Mouse (Mus musculus) hindbrain, embryonic 13.5 days (tissue): ENCODE results near the gene Gm48552. TPM values are rescaled to one million over a fixed set of nuclear protein-coding genes. Genes with fewer than 3 reads are reported as not detected.

Experiments used
- ATAC-seq: fragments of 200-750 bp; cut with Nextera tagmentation; 2 replicates; pipeline ENCODE4 v1.8.0; 2017; ENCODE audit warnings: moderate TSS enrichment; ENCODE audit not compliant: low FRiP score
- H3K27ac ChIP-seq: fragments of 300-500 bp; sonication (generic); 2 replicates; pipeline ENCODE4 v1.5.1; 2015; ENCODE audit warnings: inconsistent platforms, mild to moderate bottlenecking, moderate library complexity
- H3K27me3 ChIP-seq: fragments of 300-500 bp; sonication (generic); 2 replicates; pipeline ENCODE4 v1.6.1; 2015; ENCODE audit warnings: mild to moderate bottlenecking, inconsistent platforms
- H3K36me3 ChIP-seq: fragments of 300-500 bp; sonication (generic); 2 replicates; pipeline ENCODE4 v1.6.1; 2015; ENCODE audit warnings: mild to moderate bottlenecking, inconsistent platforms
- H3K4me1 ChIP-seq: fragments of 300-500 bp; sonication (generic); replicated peaks from 2 replicates; pipeline ENCODE4 v1.6.1; 2015; ENCODE audit warnings: inconsistent platforms
- H3K4me2 ChIP-seq: fragments of 300-500 bp; sonication (generic); 2 replicates; pipeline ENCODE4 v1.6.1; 2015; ENCODE audit warnings: inconsistent platforms, mild to moderate bottlenecking, moderate library complexity
- H3K4me3 ChIP-seq: fragments of 300-500 bp; sonication (generic); 2 replicates; pipeline ENCODE4 v1.5.1; 2015; ENCODE audit warnings: mild to moderate bottlenecking, inconsistent platforms
- H3K9ac ChIP-seq: fragments of 300-500 bp; sonication (generic); 2 replicates; pipeline ENCODE4 v1.6.1; 2015; ENCODE audit warnings: mild to moderate bottlenecking, inconsistent platforms
- H3K9me3 ChIP-seq: fragments of 300-500 bp; sonication (generic); 2 replicates; pipeline ENCODE4 v1.6.1; 2016; ENCODE audit warnings: inconsistent platforms
- WGBS: fragments of 180-500 bp; shearing (Covaris S2); methylation state at CpG from one replicate; pipeline ENCODE4 v1.1.7; 2015; 5-methylcytosine and 5-hydroxymethylcytosine counted together
- polyA plus RNA-seq: library from polyadenylated mRNA; unstranded; fragments of >200 nt; fragmentation: Nextera tagmentation; extraction: Ambion mirVana; gene quantifications from 2 replicates; pipeline ENCODE4 v1.2.1, GENCODE M21; 2015

Gene Gm48552
- polyA plus RNA-seq = 2.0 and 2.3 TPM in 2 replicates

DNA sequence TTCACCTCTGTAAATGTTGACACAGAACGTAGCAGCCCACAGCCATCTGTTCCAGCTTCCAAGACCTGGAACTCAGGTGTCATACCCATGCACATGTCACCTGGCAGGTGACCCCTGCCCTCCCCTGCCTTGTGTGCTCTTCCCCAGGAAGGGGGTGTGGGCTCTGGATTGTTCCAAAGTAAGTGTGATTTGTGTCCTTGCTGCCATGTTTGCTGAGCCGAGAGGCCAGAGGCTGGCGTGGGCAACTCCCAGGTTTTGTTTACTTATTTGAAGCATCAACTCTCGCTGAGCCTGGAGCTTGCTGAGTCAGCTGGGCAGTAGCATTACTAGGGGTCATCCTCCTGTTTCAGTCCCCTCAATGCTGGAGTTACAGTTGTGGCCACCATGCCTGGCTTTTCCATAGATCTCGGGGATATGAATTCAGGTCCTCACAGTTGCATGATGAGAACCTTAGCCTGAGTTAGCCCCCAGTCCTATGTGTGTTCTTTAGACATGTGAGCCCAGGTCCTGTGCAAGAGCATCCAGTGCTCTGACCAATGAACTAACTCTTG lies at the start of gene Gm48552:
Gene Gm48552, plus strand, starts transcription at position 501 of the 551 bp plus-strand sequence.
- no peaks in the 10 kb centered on the region for H3K9me3 ChIP-seq
- WGBS = 83% methylated on average over 5 of the region's 5 CpGs
- peaks cover 41% of the 10 kb centered on the region for H3K36me3 ChIP-seq
- H3K9ac ChIP-seq = peak within 1 kb of the TSS; percentile 55; the same call in 1 of the 2 replicates
- 0 out of 2 replicates have a peak, but pooled peaks cover 2% of the 10 kb centered on the region for H3K27me3 ChIP-seq
- no peak for ATAC-seq
- H3K4me3 ChIP-seq = no peak within 1 kb of the TSS
- no peak within 1 kb of the TSS for H3K4me2 ChIP-seq
- 0 out of 2 replicates have a peak within 1 kb of the TSS, but pooled peaks have one; percentile 52 for H3K27ac ChIP-seq
- H3K4me1 ChIP-seq = peaks cover 38% of the 10 kb centered on the region

DNA sequence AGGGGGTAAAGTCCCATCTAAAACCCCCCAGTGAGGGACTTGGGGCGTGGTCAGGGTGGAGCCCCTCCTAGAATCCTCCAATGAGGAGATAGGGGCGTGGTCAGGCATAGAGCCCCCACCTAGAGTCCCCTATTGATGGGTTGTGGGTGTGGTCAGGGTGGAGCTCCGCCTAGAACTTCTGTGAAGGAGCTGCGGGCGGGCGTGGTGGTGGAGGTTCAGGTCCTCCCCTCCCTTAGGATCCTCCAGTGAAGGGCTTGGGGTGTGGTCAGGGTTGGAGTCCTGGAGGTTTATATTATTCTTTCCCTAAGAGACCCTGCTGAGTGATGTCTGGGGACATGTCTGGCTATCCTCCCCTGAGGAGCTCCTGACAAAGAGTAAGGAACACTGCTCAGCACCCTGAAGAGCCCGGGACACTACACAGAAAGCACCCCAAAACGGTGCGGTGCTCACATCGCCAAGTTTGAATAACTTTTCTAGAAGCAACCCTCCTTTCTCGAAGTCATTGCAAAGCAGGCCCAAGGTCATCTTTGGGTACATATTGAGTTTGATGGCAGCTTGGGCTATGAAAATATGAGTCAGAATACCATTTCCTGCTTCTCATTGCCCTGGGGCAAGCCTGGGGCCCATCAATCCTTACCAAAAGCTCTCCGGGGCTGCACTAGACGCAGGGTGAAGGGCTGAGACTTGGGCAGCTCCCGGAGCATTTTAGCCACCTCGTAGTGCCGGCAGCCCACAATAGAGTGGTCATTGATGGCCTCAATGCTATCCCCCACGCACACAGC lies 48.1 kb upstream of the Gm48552 start:
- H3K4me3 ChIP-seq = no peak overlapping the region
- no peak overlapping the region for H3K27ac ChIP-seq
- H3K9me3 ChIP-seq = no peaks in the 10 kb centered on the region
- no peak overlapping the region for H3K4me2 ChIP-seq
- peaks cover 79% of the 10 kb centered on the region for H3K27me3 ChIP-seq
- H3K36me3 ChIP-seq = no peaks in the 10 kb centered on the region
- H3K4me1 ChIP-seq = peaks cover 8% of the 10 kb centered on the region
- no peak for ATAC-seq
- 34% methylated on average over 17 of the region's 17 CpGs for WGBS
- H3K9ac ChIP-seq = no peak overlapping the region

DNA sequence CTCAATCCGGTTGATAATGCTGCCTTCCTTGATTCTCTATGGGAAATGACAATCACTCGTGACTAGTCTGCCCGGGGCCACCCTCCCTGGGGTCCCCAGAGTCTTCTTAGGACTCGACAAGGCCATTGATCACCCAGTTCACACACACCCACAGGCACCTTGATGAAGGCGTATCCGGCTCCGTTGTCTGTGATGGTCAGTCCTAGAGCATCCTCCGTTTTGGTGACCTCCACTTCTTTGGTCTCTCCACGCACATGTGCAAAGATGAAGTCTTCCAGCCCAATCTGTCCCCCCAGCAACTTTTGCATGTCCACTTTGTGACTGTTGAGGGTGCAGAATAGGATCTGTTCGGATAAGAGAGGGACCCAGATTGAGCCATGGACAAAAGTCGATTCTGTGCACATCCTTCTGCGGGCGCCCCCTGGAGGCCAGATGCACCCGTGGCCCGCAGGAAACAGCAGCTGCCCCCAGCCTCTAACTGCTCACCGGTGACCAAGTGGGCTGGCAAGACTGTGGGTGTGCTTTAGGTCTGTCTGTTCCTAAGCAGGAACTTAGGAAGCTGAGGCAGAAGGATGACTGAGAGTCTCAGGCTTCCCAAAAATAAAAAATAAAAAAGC lies 47.4 kb upstream of the Gm48552 start:
- Histone ChIP-seq H3K4me3 (no peak overlapping the region), H3K27me3 (peaks cover 86% of the 10 kb centered on the region), H3K9ac (no peak overlapping the region), H3K27ac (no peak overlapping the region), H3K4me1 (peaks cover 10% of the 10 kb centered on the region), H3K36me3 (no peaks in the 10 kb centered on the region), H3K4me2 (no peak overlapping the region), H3K9me3 (no peaks in the 10 kb centered on the region)
- no peak for ATAC-seq
- 36% methylated on average over 16 of the region's 16 CpGs for WGBS

- Histone ChIP-seq H3K27ac (no peak within 1 kb of the TSS), H3K9me3 (no peaks in the 10 kb centered on the region), H3K4me1 (peaks cover 18% of the 10 kb centered on the region), H3K4me3 (peak within 1 kb of the TSS; percentile 46), H3K9ac (peak within 1 kb of the TSS; percentile 67), H3K4me2 (peak within 1 kb of the TSS; percentile 66), H3K36me3 (no peaks in the 10 kb centered on the region), H3K27me3 (peaks cover 88% of the 10 kb centered on the region)
- ATAC-seq = no peak
- 8% methylated on average over 55 of the region's 67 CpGs for WGBS
Observed at GRCm38 (mm10) chr10:81342686-81343505, 45.9 kb upstream of the Gm48552 start, which contains the start of gene Gipc3. TSS of gene Gipc3 (minus strand) at chr10:81343266.

DNA sequence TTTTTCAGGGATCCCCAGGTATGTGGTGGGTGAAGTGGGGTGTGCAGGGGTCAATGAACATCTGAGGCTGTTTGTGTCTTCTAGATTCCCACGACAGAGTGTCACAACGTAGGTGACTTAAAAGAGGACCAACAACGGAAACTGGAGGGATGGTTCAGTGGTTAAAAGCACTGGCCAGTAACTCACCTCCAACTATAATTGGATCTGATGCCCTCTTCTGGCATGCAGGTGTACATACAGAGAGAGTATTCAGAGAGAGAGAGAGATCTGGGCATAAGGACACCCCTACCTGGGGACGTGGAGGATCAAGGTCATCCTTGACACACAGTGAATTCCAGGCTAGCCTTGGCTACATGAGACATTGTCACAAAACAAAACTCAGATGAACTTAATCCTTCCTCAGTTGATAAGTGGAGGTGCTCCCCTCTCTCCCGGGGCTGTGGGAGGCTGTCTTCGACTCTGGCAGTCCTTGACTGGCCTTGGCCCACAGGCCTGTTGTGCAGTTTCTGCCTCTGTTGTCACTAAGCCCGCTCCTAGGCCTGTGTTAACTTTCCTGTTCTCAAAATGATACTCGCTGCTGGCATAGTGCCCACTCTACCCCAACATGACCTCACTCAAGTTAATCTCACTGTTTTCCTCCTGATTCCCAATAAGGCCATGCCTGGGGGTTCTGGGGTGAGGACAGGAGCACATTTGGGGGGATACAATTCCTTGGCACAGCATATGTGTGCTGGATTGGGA lies 44.2 kb upstream of the Gm48552 start:
- H3K9me3 ChIP-seq = no peaks in the 10 kb centered on the region
- peaks cover 92% of the 10 kb centered on the region for H3K27me3 ChIP-seq
- no peak for ATAC-seq
- H3K4me1 ChIP-seq = peaks cover 28% of the 10 kb centered on the region
- H3K27ac ChIP-seq = no peak overlapping the region
- no peaks in the 10 kb centered on the region for H3K36me3 ChIP-seq
- H3K9ac ChIP-seq = no peak overlapping the region
- no peak overlapping the region for H3K4me2 ChIP-seq
- no peak overlapping the region for H3K4me3 ChIP-seq
- WGBS = 59% methylated on average over 8 of the region's 8 CpGs

DNA sequence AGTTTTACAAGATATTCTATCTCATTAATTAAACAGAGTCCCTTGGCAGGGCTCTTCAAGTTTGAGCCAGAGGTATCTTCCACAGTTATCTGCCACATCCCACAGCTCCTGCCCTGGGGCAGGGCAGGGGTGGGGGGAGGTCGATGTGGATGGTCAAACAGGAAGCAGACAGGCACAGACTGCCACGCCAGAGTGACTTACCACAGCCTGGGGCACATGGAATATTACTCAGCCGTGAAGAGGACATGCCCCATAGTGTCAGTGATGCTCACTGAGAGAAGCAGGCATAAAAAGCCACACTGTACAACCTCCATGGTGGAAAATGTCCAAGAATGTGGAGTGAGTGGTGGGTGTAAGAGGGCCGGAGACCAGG lies 43.7 kb upstream of the Gm48552 start:
- H3K4me1 ChIP-seq = peaks cover 32% of the 10 kb centered on the region
- no peak overlapping the region for H3K9ac ChIP-seq
- no peak overlapping the region for H3K4me2 ChIP-seq
- no peak overlapping the region for H3K27ac ChIP-seq
- no peak overlapping the region for H3K4me3 ChIP-seq
- peaks cover 88% of the 10 kb centered on the region for H3K27me3 ChIP-seq
- H3K36me3 ChIP-seq = no peaks in the 10 kb centered on the region
- H3K9me3 ChIP-seq = no peaks in the 10 kb centered on the region
- WGBS = 91% methylated on average over 4 of the region's 4 CpGs
- no peak for ATAC-seq

- Histone ChIP-seq H3K9ac (peak overlapping the region; percentile 61), H3K27me3 (peaks cover 74% of the 10 kb centered on the region), H3K27ac (no peak overlapping the region), H3K4me1 (peaks cover 32% of the 10 kb centered on the region), H3K4me3 (peak overlapping the region; percentile 31), H3K4me2 (peak overlapping the region; percentile 53), H3K36me3 (no peaks in the 10 kb centered on the region), H3K9me3 (no peaks in the 10 kb centered on the region)
- WGBS = 10% methylated on average over 55 of the region's 55 CpGs
- ATAC-seq = no peak
Observed at GRCm38 (mm10) chr10:81346453-81347067, 42.2 kb upstream of the Gm48552 start.

DNA sequence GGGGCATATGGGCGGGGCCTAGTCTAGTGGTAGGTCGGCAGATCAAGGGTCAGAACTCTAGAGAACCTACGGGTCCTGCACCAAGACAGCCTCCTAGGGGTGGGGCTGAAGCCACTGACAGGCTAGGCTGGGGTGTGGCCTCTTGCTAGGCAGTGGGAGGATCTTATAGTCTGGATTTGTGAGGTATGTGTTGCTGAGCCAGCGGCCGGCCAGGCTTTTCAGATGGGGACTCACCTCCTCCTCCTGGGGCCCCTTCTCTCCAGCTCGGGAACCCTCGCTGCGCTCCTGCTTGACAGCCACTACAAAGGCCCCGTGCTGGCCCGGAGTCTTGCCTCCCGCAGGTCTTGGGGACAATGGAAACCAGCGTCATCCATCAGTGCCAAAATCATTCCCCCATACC lies 39.7 kb upstream of the Gm48552 start:
- H3K4me3 ChIP-seq = peak overlapping the region; percentile 73
- no peaks in the 10 kb centered on the region for H3K36me3 ChIP-seq
- 2% methylated on average over 12 of the region's 12 CpGs for WGBS
- H3K27me3 ChIP-seq = peaks cover 49% of the 10 kb centered on the region
- H3K9me3 ChIP-seq = no peaks in the 10 kb centered on the region
- H3K4me2 ChIP-seq = peak overlapping the region; percentile 93
- no peak overlapping the region for H3K27ac ChIP-seq
- peaks cover 24% of the 10 kb centered on the region for H3K4me1 ChIP-seq
- no peak for ATAC-seq
- peak overlapping the region; percentile 80; the same call in 1 of the 2 replicates for H3K9ac ChIP-seq

DNA sequence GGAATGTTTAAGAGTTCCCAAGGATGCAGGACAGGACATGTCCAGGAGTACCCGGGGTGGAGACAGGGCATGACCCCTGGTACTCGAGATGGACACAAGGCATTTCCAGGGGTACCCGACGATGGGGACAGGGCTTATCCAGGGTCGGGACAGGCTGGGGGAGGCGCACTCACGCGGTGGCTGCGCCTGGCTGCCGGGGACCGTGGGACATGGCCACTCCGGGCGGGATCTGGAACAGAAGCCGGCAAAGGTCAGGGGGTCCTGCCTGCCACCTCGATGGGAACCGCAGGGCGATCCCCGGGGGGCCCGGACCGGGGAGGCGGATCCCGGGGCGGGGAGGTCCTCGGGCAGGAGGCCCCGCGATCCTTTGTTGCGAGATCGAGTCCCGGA lies 38.8 kb upstream of the Gm48552 start:
- Histone ChIP-seq H3K27me3 (peaks cover 45% of the 10 kb centered on the region), H3K4me2 (peak overlapping the region; percentile 93), H3K9me3 (no peaks in the 10 kb centered on the region), H3K36me3 (no peaks in the 10 kb centered on the region), H3K9ac (peak overlapping the region; percentile 80), H3K27ac (0 out of 2 replicates have a peak overlapping the region, but pooled peaks have one; percentile 44), H3K4me1 (peaks cover 24% of the 10 kb centered on the region), H3K4me3 (peak overlapping the region; percentile 73)
- WGBS = under 1% methylated on average over 29 of the region's 29 CpGs
- ATAC-seq = peak; percentile 8; the same call in 1 of the 2 replicates

GRCm38 (mm10) chr10:81350351-81351063 lies 38.3 kb upstream of the Gm48552 start, which contains the start of gene Hmg20b:
TSS of gene Hmg20b (minus strand) at chr10:81350480.
- ATAC-seq = peak; percentile 95
- under 1% methylated on average over 54 of the region's 54 CpGs for WGBS
- Histone ChIP-seq H3K4me3 (peak within 1 kb of the TSS; percentile 73), H3K27me3 (peaks cover 40% of the 10 kb centered on the region), H3K9ac (peak within 1 kb of the TSS; percentile 80), H3K4me1 (peaks cover 24% of the 10 kb centered on the region), H3K9me3 (no peaks in the 10 kb centered on the region), H3K36me3 (no peaks in the 10 kb centered on the region), H3K27ac (peak within 1 kb of the TSS; percentile 76), H3K4me2 (peak within 1 kb of the TSS; percentile 93)
